Mouse (Mus musculus) adrenal gland, adult 8-10 months (tissue): ENCODE data around the gene Gal3st1. TPM values are rescaled to one million over a fixed set of nuclear protein-coding genes. Genes with fewer than 3 reads are reported as not detected.
"Not testable (repeated sequence)": the region's sequence is repeated elsewhere in the genome, so short reads cannot be mapped to it uniquely, and the experiment has no call there.

Source experiments
- DNase-seq: peaks from one replicate; pipeline ENCODE4 v3.0.0; 2022
- total RNA-seq, 4 experiments: library from RNA; stranded (reverse); gene quantifications; 2 replicates each; pipeline ENCODE4 v1.2.4; 2022

The Gal3st1 gene
- total RNA-seq = under 1 TPM in 3 of 4 experiments, not detected in 1; 0.15 to 0.19 (median 0.18) TPM

- no peak for DNase-seq
Observed at GRCm38 (mm10) chr11:3983291-3983862, at the start of gene Gal3st1. TSS of gene Gal3st1 (plus strand) at chr11:3983636.

DNA sequence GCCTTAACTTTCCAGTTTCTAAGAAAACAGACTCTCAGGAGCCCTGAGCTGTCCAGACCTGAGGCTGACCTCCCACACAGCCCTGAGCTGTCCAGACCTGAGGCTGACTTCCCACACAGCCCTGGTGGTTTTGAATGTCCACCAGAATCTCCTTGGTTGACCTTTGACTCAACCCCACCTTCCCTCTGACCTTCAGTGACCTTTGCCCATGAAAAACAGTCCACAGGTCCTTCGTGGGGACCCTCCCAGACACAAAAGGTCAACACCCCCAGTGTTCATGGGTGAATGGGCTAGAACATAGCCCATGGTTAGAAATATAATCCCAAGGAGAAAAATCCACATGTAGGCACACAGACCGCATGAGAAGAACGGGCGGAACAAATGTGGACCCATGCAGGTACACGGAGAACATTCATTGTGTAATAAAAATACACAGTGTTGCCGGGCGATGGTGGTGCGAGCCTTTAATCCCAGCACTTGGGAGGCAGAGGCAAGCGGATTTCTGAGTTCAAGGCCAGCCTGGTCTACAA lies 49.6 kb upstream of the Gal3st1 start:
- DNase-seq = no peak

- no peak for DNase-seq
Observed at GRCm38 (mm10) chr11:3935135-3935534, 48.3 kb upstream of the Gal3st1 start.

DNA sequence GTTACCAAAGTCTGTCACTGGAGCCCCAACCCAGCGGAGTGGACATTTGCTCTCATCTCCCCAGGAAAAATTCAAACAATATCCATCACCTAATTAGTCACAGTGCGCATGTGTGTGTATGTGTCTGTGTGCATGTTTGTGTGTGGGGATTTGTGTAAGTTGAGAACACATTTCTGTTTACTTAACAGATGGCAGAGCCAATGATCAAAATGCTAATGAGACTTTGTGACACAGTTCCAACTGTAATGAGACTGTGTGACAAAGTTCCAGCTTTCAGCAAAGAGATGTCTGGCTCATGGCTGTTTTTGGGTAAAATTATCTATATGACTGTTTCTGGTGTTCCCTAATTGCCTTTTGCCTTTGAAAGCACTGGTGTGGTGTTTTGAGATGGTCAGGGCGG lies 47.1 kb upstream of the Gal3st1 start:
- DNase-seq = no peak

DNA sequence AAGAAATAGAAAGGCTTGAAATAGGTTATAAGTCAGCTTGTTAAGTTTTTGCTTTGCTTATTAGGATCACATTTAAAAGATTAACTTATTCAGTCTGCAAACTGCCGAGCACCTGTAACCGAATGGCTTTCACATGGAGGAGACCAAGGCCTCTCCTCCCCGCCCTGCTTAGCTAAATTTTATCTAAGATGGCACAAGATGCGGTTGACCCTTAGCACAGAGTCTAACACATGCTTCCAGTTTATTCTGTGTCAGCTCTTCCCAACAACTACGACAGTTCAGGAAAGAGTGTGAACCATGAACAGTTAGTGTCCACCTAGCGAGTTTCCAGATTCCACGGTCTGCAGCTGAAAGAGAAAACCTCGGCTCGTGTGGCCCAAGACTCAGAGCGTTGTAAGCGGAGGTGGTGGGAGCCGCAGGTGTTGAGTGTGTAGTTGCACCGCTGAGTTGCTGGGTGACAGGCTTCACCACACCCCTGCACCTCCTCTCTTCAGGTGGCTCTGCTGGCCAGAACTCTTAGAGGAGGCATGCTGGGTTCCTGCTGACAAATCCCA lies 46.0 kb upstream of the Gal3st1 start:
- no peak for DNase-seq

DNA sequence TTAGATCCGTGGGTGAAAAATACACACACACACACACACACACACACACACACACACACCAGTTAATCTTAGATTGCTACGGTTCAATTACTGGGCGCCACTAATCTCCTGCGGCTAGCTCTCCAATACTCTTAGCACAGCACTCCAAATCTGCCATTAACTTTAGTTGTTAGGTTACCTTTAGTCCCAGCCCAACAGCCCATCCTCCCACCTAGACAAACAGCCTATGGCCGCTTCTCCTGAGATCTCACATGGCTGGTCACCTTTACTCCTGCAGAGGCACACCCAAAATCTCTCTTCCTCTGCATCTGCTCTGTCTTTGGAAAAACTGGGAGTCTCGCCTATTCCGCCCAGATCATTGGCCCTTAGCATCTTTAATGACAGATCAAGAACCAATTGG lies 42.1 kb upstream of the Gal3st1 start:
- DNase-seq = no peak

- no peak for DNase-seq
Observed at GRCm38 (mm10) chr11:3946386-3946785, 37.0 kb upstream of the Gal3st1 start.

- not testable (repeated sequence) for DNase-seq
Observed at GRCm38 (mm10) chr11:3954876-3955275, 28.6 kb upstream of the Gal3st1 start.

- not testable (repeated sequence) for DNase-seq
Observed at GRCm38 (mm10) chr11:3955371-3955770, 28.1 kb upstream of the Gal3st1 start.

- DNase-seq = no peak
Observed at GRCm38 (mm10) chr11:3960901-3961300, 22.5 kb upstream of the Gal3st1 start.

- DNase-seq = no peak
Observed at GRCm38 (mm10) chr11:3961761-3962160, 21.7 kb upstream of the Gal3st1 start.

GRCm38 (mm10) chr11:3963155-3963554 lies 20.3 kb upstream of the Gal3st1 start:
- DNase-seq = peak; percentile 6

- DNase-seq = peak; percentile 72
Observed at GRCm38 (mm10) chr11:3963610-3964415, 19.6 kb upstream of the Gal3st1 start, which contains the start of gene Pes1. TSS of gene Pes1 (plus strand) at chr11:3963975.

DNA sequence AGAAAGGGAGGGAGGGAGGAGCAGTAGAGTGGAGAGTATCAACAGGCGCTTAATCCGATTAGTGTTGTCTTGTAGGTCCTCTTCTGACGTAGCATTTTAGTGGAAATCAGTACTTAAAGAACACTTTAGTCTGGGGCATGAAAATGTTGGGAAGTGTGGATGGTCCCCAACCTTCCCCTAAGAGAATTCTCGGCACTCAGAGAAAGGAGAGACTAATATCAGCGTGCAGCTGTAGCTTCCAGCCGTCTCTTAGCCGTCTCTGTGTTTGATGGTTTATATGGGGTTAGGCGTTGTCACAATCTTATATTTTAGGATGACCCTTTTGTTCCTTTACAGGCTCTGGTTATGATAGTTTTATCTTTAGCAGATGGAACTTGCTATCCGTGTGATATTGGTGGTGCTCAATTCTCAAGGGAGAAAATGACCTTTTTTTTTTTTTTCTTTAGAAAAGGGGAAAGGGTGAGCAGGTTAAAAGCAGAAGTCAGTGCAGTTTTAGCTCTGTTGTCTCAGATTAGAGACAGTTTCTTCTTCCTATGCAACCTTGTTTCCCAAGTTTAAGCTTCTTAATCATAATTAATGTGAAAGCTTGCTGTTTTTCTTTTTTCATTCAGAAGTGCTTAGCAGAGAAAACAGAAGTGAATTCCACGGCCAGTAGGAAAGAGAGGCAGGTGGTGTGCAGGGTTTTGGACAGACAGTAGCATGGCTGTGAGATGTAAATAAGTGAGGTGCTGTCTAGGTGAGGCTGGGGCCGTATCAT lies 18.8 kb upstream of the Gal3st1 start:
- no peak for DNase-seq

- DNase-seq = no peak
Observed at GRCm38 (mm10) chr11:3969837-3970236, 13.6 kb upstream of the Gal3st1 start.

DNA sequence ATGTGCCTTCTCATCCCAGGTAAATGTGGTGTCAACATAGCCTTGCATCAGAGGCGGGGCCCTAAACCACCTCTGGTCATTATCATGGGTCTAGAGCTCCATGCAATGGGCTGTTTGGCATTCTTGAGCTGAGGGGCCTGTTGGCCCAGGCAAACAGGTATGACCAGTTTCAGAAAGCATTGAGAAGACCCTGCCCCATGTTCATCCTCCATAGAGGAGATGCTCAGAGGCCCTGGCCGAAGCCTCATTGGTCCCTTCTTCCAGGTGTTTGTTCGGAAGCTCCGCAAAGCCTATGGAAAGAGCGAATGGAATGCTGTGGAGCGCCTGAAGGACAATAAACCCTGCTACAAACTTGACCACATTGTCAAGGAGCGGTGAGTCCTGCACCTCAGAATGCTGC lies 13.1 kb upstream of the Gal3st1 start:
- DNase-seq = no peak

DNA sequence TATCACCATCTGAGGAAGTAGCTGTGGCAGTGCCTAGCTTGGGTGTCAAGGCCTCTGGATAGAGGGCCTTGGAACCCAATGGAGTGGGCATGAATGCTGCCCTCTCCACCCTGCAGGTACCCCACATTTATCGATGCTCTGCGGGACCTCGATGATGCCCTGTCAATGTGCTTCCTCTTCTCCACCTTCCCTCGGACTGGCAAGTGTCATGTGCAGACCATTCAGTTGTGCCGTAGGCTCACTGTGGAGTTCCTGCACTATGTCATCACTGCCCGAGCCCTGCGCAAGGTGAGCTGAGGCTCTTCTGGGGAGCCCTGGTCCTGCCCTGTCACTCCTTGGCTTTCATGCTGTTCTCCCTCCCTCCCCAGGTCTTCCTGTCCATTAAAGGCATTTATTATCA lies 10.4 kb upstream of the Gal3st1 start:
- DNase-seq = no peak

- DNase-seq = no peak
Observed at GRCm38 (mm10) chr11:3974311-3974710, 9.1 kb upstream of the Gal3st1 start.

DNA sequence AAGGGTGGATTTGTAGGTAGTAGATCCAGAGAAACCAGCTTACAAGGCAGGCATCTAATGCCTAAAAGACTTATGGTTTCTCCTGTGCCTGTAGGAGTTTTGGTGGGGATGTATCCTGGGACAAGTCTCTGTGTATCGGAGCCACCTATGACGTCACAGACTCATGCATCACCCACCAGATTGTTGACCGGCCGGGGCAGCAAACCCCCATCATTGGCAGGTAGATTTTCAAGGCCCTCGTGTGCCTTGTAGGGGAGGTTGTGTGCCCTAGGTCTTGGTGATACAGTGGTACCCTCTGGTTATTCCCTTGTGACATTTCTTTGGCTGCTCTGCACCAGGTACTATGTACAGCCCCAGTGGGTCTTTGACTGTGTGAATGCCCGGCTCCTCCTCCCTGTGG lies 6.8 kb upstream of the Gal3st1 start, which contains the start of gene 4930556J24Rik:
4930556J24Rik (minus strand) TSS at position 101 of the 400 bp plus-strand sequence.
- DNase-seq = no peak

DNA sequence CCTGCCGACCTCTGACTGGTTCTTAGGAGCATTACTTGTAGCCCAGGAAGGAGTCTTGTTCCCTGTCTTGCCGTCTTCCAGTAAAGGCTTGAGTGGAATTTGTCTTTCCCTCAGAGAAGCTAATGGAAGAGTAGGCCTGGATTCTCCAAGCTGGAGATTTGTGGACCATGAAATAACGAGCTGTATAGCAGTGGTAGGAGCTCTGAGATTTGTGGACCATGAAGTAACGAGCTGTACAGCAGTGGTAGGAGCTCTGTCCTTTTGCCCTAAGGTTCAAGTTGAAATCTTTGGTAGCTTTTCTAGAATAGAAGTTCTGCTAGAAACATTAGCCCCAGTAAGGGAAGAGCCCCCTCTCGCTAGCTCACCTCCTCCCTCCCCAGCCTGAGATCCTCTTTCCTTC lies 5.0 kb upstream of the Gal3st1 start:
- DNase-seq = no peak

DNA sequence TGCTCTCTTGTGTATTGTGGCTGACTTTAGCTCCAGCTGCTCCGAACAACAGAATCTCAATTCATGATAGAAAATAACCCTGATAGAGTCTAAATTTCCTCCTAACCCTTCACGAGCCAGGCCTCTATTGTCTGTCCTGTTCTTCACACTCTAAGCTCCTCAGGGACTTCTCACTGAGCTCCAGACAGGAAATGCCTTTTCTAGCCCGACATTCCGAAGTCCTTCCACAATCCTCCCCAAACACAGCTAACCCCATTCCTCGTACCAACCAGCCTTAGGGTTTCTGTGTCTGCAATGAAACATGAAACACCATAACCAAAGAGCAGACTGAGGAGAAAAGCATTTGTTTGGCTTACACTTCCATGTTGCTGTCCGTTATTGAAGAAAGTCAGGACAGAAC lies 1.9 kb upstream of the Gal3st1 start:
- DNase-seq = no peak
